Mouse (Mus musculus) olfactory bulb, adult 2 months (tissue): ENCODE results near the gene Wnt4. TPM values are rescaled to one million over a fixed set of nuclear protein-coding genes. Genes with fewer than 3 reads are reported as not detected.

Experiments used
- H3K27ac ChIP-seq: fragments of 200-500 bp; 2 replicates; pipeline ENCODE4 v1.5.1; 2012; ENCODE audit warnings: low read depth, low read length; ENCODE audit not compliant: insufficient read depth
- H3K4me1 ChIP-seq: fragments of 200-500 bp; 2 replicates; pipeline ENCODE4 v1.6.1; 2012; ENCODE audit warnings: low read length; ENCODE audit not compliant: control insufficient read depth, insufficient read depth
- H3K4me3 ChIP-seq: fragments of 200-500 bp; 2 replicates; pipeline ENCODE4 v1.5.1; 2012; ENCODE audit warnings: mild to moderate bottlenecking, low read depth, low read length, moderate library complexity; ENCODE audit not compliant: insufficient read depth
- CTCF ChIP-seq: fragments of 200-500 bp; IDR thresholded peaks from 2 replicates; pipeline ENCODE4 v1.5.1; 2012; ENCODE audit warnings: low read depth, mild to moderate bottlenecking, low read length, moderate library complexity; ENCODE audit not compliant: insufficient read depth
- POLR2A ChIP-seq: fragments of 200-500 bp; IDR thresholded peaks from 2 replicates; pipeline ENCODE4 v1.6.1; 2012; ENCODE audit warnings: mild to moderate bottlenecking, low read depth, low read length, moderate library complexity; ENCODE audit not compliant: insufficient read depth
- WGBS: fragments of 180-500 bp; shearing (Covaris S2); methylation state at CpG from one replicate; pipeline ENCODE4 v1.1.7; 2018; 5-methylcytosine and 5-hydroxymethylcytosine counted together
- polyA plus RNA-seq: library from polyadenylated mRNA; stranded (reverse); fragments of >200 nt; gene quantifications from 2 replicates; pipeline ENCODE4 v1.2.4, GENCODE M21; 2012; ENCODE audit warnings: low replicate concordance; ENCODE audit not compliant: missing spikeins, insufficient read depth, insufficient read length

Wnt4 gene
- polyA plus RNA-seq, 1 experiment, result not detected

DNA sequence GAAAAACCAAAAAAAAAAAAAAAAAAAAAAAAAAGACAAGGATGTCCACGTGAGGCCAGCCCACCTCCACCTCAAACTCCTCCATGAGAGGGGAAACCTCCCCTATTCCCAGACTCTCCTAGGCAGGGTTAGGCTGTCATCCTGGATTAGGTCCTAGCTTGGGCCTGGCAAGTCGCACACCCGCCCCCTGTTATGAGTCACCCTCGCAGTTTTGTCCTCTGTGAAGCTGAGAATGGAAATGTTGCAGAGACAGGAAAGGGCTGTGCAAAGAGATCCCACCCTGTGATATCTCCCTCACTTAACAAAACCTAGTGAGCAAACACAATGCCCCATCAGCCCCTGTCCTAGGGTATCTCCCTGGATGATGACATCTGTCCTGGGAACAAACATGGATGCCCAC, 20.3 kb downstream of the Wnt4 start:
- peaks cover 27% of the 10 kb centered on the region for H3K4me1 ChIP-seq
- no peak for TF ChIP-seq CTCF
- no peak for TF ChIP-seq POLR2A
- H3K27ac ChIP-seq, result no peak overlapping the region
- no peak overlapping the region for H3K4me3 ChIP-seq
- 43% methylated on average over 4 of the region's 4 CpGs for WGBS

DNA sequence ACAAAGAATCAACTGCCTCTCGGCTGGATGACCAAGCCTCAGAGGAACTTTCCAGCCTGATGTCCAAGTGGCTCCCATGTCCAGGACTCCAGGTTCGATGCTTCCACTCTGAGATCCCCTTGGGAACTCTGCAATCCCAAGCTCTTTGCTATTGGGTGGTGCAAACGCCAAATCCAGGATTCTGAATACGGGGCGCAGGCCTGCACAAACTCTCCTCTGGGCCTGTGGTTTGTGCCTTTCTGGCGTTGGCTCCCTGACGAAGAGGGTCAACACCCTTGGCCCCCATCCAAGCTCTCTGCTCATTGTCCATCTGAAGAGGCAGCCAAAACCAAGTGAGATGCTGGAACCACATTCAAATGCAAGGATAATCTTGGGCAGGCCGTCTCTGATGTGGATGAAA, 21.1 kb downstream of the Wnt4 start:
- H3K27ac ChIP-seq, result no peak overlapping the region
- WGBS, result 75% methylated on average over 8 of the region's 8 CpGs
- TF ChIP-seq POLR2A (no peak), CTCF (no peak)
- no peak overlapping the region for H3K4me3 ChIP-seq
- peaks cover 27% of the 10 kb centered on the region for H3K4me1 ChIP-seq

DNA sequence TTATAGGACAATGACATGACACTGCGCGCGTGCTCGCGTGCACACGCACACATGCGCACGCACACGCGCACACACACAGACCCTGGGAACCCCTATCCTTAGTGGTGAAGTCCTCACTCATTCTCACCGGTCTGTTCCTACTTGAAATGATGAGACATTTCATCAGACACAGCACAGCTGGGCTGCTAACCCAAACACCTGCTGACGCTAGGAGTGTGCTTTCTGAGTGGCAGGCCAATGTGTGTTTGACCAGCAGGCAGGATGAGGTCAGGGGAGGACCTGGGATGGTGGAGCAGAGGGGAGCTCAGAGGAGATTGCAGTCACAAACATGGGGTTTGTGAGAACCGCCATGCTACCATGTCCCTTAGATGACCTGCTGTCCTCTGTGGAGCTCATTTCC, 22.9 kb downstream of the Wnt4 start:
- peaks cover 13% of the 10 kb centered on the region for H3K4me1 ChIP-seq
- H3K27ac ChIP-seq, result no peak overlapping the region
- no peak for TF ChIP-seq CTCF
- no peak for TF ChIP-seq POLR2A
- H3K4me3 ChIP-seq, result no peak overlapping the region
- 97% methylated on average over 13 of the region's 13 CpGs for WGBS

DNA sequence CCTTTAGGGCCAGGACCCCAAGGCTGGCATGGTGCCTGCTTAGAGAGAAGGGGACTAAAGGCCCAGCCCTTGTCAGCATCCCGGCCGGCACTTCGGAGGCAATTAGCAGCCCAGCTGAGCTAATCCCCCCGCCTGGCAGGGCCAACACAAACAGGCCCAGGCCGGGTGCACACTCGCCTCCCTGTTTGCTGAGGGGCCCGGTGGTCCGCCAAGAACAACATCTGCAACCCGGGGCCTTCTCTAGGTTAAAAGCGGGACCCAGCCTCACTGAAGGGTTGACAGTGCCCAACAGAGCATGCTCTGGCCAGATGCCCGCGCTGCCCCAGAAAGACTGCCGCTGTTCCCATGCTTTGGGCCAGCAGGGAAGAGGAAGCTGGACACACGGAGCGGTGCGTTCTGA, 24.3 kb downstream of the Wnt4 start:
- 52% methylated on average over 16 of the region's 16 CpGs for WGBS
- Histone ChIP-seq H3K27ac (no peak overlapping the region), H3K4me3 (no peak overlapping the region), H3K4me1 (peaks cover 12% of the 10 kb centered on the region)
- TF ChIP-seq POLR2A, result no peak
- TF ChIP-seq CTCF, result no peak

DNA sequence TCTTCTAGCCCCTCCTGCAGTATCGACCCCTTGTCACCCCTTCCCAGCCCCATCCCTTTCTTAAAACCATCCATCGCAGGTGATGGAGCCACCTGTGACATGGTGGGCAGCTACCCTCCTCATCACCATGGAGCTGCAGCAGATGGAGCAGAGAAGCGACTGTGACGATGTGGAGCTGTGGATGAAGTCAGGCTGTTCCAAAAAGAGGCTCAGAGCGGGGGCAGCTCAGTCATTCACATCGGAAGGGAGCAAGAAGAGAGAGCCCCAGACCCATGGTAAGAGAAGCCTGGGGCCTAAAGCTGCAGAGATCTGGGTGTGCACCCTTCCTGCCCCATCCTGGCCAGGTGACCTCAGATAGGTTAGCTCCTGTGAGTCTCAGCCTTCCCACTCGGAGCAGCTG, 26.8 kb downstream of the Wnt4 start:
- 93% methylated on average over 7 of the region's 7 CpGs for WGBS
- Histone ChIP-seq H3K27ac (no peak overlapping the region), H3K4me1 (peaks cover 3% of the 10 kb centered on the region; the same call in 1 of the 2 replicates), H3K4me3 (no peak overlapping the region)
- TF ChIP-seq CTCF (no peak), POLR2A (no peak)

DNA sequence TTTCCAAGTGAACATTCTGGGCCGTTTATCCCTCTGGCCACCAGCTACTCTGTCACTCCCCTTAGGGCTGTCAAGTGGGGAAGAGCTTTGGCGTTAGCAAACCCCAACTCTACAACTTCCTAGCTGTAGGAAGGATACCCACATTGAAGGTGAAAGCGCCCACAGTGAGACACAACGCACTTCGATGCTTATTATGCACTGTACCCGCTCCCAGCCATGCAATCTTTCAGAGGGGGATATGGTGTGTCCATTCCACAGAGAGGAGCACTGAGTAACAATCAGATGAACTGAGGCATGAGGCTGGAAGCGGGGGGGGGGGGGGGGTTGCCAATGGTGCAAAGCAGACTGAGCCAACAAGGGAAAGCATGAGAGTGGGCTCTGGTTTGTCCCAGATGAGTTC, 27.8 kb downstream of the Wnt4 start:
- Histone ChIP-seq H3K4me1 (peaks cover 3% of the 10 kb centered on the region; the same call in 1 of the 2 replicates), H3K4me3 (no peak overlapping the region), H3K27ac (no peak overlapping the region)
- TF ChIP-seq POLR2A (no peak), CTCF (no peak)
- 93% methylated on average over 7 of the region's 7 CpGs for WGBS

DNA sequence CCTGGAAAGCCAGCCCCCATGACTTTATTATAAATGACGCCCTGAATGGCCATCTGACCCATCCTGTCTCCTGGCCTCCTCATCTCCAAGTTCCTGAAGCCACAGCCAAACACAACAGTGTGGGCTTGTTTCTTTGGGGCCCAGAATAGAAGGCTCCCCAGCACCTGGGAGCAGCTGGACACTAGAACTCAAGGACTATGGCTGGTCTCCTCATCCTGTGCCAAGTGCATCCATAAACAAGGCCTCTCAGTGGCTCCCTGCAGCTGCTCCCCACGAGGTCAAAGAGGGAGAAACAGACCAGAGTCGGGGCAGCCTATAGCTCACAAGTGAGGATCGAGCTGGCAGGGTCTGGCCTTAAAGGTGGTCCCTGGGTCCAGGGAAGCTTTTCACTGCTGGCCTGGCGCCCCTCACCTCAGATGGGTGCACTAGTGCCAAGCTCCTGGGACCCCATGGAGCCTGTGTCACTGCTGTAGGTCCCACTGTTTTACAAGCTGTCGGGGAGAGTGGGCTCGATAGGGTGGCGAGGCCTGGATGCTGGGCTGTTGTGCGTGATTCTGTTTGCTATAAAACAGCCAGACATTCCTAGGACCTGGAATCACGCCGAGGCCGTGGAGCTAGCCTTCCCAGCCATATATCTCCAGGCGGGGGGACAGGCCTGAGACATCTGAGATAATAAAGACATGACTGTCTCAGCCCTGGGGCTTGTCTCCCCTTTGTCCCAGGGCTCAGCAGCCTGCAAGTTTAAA, 28.7 kb downstream of the Wnt4 start:
- H3K4me3 ChIP-seq, result no peak overlapping the region
- peaks cover 3% of the 10 kb centered on the region; the same call in 1 of the 2 replicates for H3K4me1 ChIP-seq
- WGBS, result 80% methylated on average over 13 of the region's 13 CpGs
- no peak overlapping the region for H3K27ac ChIP-seq
- TF ChIP-seq POLR2A (no peak), CTCF (no peak)

DNA sequence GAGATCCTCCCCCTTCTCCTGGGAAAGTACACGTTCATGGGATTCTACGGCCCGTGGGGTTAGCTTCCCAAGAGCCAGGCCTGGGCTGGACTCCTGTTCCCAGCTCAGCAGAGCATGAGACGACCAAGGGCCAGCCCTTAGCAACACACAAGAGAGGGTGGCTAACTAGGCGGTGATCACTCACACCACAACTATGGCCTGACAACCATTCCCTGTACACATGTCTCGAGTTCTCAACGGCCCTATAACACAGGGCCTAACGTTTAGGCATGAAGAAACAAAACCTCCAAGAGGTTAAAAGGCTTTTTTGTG, 29.2 kb downstream of the Wnt4 start:
- Histone ChIP-seq H3K4me3 (no peak overlapping the region), H3K4me1 (peaks cover 3% of the 10 kb centered on the region; the same call in 1 of the 2 replicates), H3K27ac (no peak overlapping the region)
- 82% methylated on average over 8 of the region's 8 CpGs for WGBS
- no peak for TF ChIP-seq CTCF
- TF ChIP-seq POLR2A, result no peak

DNA sequence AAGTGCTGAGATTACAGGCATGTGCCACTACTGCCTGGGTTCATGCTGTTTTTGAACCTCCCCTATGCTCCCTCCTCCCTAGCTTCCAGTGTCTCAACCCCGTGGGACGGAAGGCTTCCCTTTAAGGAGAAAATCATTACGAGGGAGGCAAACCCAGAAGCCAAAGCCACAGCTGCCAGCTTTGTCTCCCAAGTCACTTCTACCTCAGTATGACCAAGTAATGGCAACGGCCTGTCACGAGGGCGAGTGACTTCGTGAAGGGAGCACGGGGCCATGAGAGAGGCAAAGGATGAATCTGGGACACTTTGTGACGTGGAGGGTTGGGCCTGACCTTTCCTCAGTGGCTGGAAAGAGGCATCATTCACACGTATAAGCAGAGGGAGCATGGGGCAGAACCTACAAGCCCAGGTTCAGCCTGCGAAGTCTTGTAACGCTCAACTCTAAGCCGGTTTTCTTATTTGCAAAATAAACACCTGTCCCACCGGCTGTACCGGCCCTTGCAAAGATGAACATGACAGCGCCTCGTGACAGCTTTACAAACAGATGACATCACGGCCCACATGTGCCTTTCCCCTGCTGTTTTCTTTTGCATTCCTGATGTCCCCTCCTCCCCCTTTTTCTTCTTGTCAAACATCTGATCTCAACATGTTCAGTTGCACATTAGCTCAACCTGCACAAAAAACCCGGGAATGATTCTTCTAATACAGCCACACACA, 29.9 kb downstream of the Wnt4 start:
- TF ChIP-seq POLR2A, result no peak
- no peak for TF ChIP-seq CTCF
- H3K4me3 ChIP-seq, result no peak overlapping the region
- no peaks in the 10 kb centered on the region; the same call in 1 of the 2 replicates for H3K4me1 ChIP-seq
- WGBS, result 88% methylated on average over 19 of the region's 19 CpGs
- H3K27ac ChIP-seq, result no peak overlapping the region
